Mouse (Mus musculus) liver, embryonic 12.5 days (tissue): ENCODE results near the gene Angpt4. TPM values are rescaled to one million over a fixed set of nuclear protein-coding genes. Genes with fewer than 3 reads are reported as not detected.

Experiments
- ATAC-seq: fragments of 200-750 bp; cut with Nextera tagmentation; 2 replicates; pipeline ENCODE4 v1.8.0; 2017; ENCODE audit warnings: moderate number of reproducible peaks, mild to moderate bottlenecking, moderate library complexity
- H3K27ac ChIP-seq: fragments of 300-500 bp; sonication (generic); 2 replicates; pipeline ENCODE4 v1.5.1; 2016; ENCODE audit warnings: mild to moderate bottlenecking
- H3K27me3 ChIP-seq: fragments of 300-500 bp; sonication (generic); replicated peaks from 2 replicates; pipeline ENCODE4 v1.6.1; 2016; ENCODE audit warnings: mild to moderate bottlenecking, moderate library complexity
- H3K36me3 ChIP-seq: fragments of 300-500 bp; sonication (generic); 2 replicates; pipeline ENCODE4 v1.6.1; 2016; ENCODE audit warnings: mild to moderate bottlenecking, moderate library complexity
- H3K4me1 ChIP-seq: fragments of 300-500 bp; sonication (generic); 2 replicates; pipeline ENCODE4 v1.6.1; 2016
- H3K4me2 ChIP-seq: fragments of 300-500 bp; sonication (generic); 2 replicates; pipeline ENCODE4 v1.6.1; 2016; ENCODE audit warnings: mild to moderate bottlenecking, moderate library complexity
- H3K4me3 ChIP-seq: fragments of 300-500 bp; sonication (generic); 2 replicates; pipeline ENCODE4 v1.5.1; 2016; ENCODE audit warnings: mild to moderate bottlenecking, moderate library complexity
- H3K9ac ChIP-seq: fragments of 300-500 bp; sonication (generic); 2 replicates; pipeline ENCODE4 v1.6.1; 2016; ENCODE audit warnings: mild to moderate bottlenecking, moderate library complexity
- H3K9me3 ChIP-seq: fragments of 300-500 bp; sonication (generic); replicated peaks from 2 replicates; pipeline ENCODE4 v1.6.1; 2016; ENCODE audit warnings: mild to moderate bottlenecking, moderate library complexity
- WGBS: fragments of 180-500 bp; shearing (Covaris S2); methylation state at CpG from one replicate; pipeline ENCODE4 v1.1.7; 2016; ENCODE audit not compliant: insufficient replicate concordance; 5-methylcytosine and 5-hydroxymethylcytosine counted together
- polyA plus RNA-seq: library from polyadenylated mRNA; unstranded; fragments of >200 nt; fragmentation: Nextera tagmentation; extraction: Ambion mirVana; gene quantifications from 2 replicates; pipeline ENCODE4 v1.2.1, GENCODE M21; 2016

Angpt4 gene
- polyA plus RNA-seq, 1 experiment from 2014 or later: 0.05 TPM

DNA sequence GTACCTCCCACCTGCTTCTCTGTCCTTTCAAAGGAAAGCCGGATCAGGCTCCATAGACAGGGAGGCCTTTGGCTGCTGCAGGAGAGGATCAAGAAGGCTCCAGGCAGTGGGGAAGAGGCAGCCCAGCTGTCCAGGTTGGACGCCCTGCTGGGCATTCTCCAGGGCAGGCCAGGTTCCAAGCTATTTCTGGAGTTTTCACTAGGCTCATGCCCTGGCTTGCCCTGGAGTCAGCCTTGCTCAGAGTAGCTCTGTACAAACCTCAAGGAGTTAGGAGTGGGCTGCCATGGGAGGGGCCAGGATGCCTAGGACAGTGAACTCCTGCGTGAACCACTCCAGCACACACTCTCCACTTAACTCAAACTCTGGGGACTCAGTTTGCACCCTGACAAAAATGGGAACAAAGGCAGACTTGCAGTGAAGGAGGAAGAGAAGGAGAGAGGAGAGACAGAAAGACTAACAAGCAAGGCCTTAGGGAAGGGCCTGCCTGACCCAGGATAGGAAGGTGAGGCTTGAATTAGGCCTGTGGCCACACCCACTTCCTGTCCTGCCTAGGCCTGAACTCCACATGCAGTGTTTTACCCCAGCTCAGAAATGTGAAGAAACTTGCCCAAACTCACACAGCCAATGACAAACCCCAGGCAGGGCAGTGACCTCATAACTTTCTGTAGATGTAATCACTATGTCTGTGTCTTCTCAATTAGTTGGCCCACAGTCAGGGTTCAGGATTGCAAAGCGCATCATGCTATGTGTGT is 66.9 kb downstream of the Angpt4 start:
- Histone ChIP-seq H3K36me3 (peaks cover 15% of the 10 kb centered on the region), H3K9ac (no peak overlapping the region), H3K9me3 (no peaks in the 10 kb centered on the region), H3K27me3 (peaks cover 39% of the 10 kb centered on the region), H3K27ac (peak overlapping the region; percentile 21; the same call in 1 of the 2 replicates), H3K4me2 (peak overlapping the region; percentile 79), H3K4me1 (peaks cover 68% of the 10 kb centered on the region), H3K4me3 (no peak overlapping the region)
- no peak for ATAC-seq
- WGBS: 79% methylated on average over 4 of the region's 4 CpGs

DNA sequence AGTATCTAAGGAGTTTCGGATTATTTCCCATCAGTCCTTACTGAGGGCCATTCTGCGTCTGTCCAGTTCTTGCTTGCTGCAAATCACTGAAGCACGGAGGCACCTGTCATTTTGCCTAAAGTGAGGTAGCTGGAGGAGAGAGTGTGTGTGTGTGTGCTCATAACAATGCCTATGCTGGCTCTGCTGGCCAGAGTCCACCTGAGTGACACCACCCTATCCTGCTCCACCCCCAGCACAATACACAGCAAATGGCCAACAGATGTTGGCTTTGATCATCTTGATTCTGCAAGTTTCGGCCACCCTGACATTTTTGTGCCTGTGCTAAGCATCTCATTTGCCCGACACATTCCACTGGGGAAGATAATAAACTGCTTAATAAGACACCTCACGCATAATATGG is 67.5 kb downstream of the Angpt4 start:
- Histone ChIP-seq H3K4me2 (peak overlapping the region; percentile 79), H3K27ac (peak overlapping the region; percentile 21; the same call in 1 of the 2 replicates), H3K27me3 (peaks cover 32% of the 10 kb centered on the region), H3K4me1 (peaks cover 62% of the 10 kb centered on the region), H3K4me3 (peak overlapping the region; percentile 85), H3K9ac (no peak overlapping the region), H3K36me3 (peaks cover 15% of the 10 kb centered on the region), H3K9me3 (no peaks in the 10 kb centered on the region)
- 73% methylated on average over 6 of the region's 6 CpGs for WGBS
- no peak for ATAC-seq

DNA sequence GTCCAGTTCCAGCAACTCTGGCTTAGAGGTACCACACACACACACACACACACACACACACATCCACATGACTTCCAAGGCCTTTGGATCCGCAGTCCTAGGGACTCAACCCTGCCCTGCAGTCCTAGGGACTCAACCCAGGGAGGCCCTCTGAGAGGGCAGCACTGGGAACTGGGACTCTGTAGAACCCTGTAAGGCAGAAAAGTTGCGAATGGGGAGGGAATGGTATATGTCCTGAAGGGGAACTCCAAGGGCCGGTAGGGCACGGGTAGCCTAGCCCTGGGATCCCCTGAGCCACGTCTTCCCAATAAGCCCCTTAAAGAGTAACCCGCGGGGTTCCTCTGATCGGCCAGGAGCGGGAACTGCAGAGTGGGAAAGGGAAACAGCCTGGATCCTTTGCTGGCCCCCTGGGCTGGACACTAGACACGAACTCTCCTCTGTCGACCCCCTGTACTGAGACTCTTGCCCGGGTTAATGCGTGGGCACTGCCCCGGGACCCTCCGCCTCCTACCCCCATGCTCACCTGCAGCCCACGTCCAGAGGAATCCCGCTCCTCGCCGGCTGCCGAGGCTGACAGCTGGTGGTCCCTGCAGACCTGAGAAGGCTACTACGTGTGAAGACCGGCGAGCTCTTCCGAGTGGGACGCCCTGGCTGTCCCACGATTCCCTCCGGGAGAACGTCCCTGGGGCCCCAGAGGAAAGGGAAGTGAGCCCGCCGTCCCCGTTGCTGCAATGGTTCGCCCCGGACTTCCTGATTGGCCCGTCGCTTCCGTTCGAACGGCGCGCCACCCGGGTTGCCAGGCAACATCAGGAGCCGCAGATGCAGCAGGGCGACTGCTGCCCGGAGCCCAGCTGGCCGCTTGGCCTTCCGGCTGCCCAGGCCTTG is 68.7 kb downstream of the Angpt4 start, which contains the start of gene Fam110a:
TSS of gene Fam110a (minus strand) at position 750 of the 885 bp plus-strand sequence.
- peak; percentile 82 for ATAC-seq

DNA sequence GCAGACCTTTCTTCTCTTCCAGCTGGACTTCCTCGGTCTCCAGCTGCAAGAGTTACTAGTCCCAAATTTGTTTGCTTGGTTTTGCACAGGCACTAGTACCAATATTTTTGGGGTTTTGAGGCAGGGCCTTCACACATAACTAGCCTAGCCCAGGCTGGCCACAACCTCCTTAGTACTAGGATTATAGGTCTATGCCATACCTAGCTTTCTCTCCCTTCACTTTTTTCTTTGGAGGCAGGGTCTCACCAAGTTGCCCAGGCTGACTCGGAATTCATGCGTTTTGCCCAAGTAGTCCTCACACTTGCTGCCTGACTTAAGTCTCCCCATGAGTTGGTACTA is 69.3 kb downstream of the Angpt4 start:
- ATAC-seq: peak; percentile 20
- peaks cover 48% of the 10 kb centered on the region for H3K4me1 ChIP-seq
- no peaks in the 10 kb centered on the region for H3K9me3 ChIP-seq
- peak overlapping the region; percentile 87; the same call in 1 of the 2 replicates for H3K9ac ChIP-seq
- peak overlapping the region; percentile 8 for H3K27ac ChIP-seq
- 47% methylated on average over 3 of the region's 3 CpGs for WGBS
- peak overlapping the region; percentile 79 for H3K4me2 ChIP-seq
- peak overlapping the region; percentile 85 for H3K4me3 ChIP-seq
- peaks cover 15% of the 10 kb centered on the region for H3K36me3 ChIP-seq
- H3K27me3 ChIP-seq: peaks cover 24% of the 10 kb centered on the region; the same call in 1 of the 2 replicates

More for the DNA sequence above, 68.7 kb downstream of the Angpt4 start, which contains the start of gene Fam110a:
- H3K9ac ChIP-seq: peak within 1 kb of the TSS; percentile 87
- peaks cover 50% of the 10 kb centered on the region for H3K4me1 ChIP-seq
- 2% methylated on average over 46 of the region's 46 CpGs for WGBS
- peak within 1 kb of the TSS; percentile 79 for H3K4me2 ChIP-seq
- H3K27me3 ChIP-seq: peaks cover 27% of the 10 kb centered on the region
- peak within 1 kb of the TSS; percentile 85 for H3K4me3 ChIP-seq
- peaks cover 15% of the 10 kb centered on the region for H3K36me3 ChIP-seq
- peak within 1 kb of the TSS; percentile 67 for H3K27ac ChIP-seq
- no peaks in the 10 kb centered on the region for H3K9me3 ChIP-seq

DNA sequence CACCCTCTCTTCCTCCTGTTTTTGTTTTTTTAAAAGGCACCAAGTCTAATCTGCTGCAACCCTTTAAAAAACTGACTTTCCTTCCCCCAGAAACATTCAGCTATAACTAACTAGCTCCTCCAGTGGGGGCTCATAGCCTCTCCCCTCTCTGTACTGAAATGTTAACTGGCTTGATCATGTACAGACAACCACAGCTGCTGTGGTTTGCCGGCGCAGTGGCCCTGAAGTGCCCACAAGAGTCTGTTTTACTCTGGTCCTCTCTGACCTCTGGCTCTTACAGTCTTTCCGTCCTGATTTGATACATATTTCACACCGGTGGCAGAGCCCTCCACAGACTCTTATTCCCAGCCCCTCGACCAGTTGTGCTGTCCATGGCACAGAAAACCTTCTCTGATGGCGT is 70.3 kb downstream of the Angpt4 start:
- Histone ChIP-seq H3K4me2 (no peak overlapping the region), H3K4me1 (peaks cover 40% of the 10 kb centered on the region), H3K36me3 (peaks cover 13% of the 10 kb centered on the region), H3K27me3 (peaks cover 20% of the 10 kb centered on the region), H3K9me3 (no peaks in the 10 kb centered on the region), H3K9ac (no peak overlapping the region), H3K4me3 (no peak overlapping the region), H3K27ac (no peak overlapping the region)
- WGBS: 41% methylated on average over 6 of the region's 6 CpGs
- ATAC-seq: no peak

DNA sequence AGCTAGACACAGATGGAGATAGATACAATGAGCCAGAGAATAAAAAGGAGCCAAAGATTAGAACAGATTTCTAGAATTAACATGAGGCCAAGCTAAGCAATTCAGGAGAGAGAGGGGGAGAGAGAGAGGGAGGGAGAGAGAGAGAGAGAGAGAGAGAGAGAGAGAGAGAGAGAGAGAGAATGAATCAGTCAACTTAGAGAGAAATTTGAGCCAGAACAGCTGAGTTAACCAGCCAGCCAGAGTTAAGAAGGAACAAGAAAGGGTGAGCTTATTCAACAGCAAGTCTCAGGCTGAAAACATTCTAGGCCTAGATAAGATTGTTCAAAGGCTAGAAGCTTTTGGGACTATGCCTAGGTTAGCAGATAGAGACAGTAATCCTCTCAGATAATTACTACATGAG is 71.5 kb downstream of the Angpt4 start:
- no peak overlapping the region for H3K4me3 ChIP-seq
- H3K36me3 ChIP-seq: 0 out of 2 replicates have a peak, but pooled peaks cover 4% of the 10 kb centered on the region
- no peak overlapping the region for H3K4me2 ChIP-seq
- no peak overlapping the region for H3K9ac ChIP-seq
- no peak for ATAC-seq
- peaks cover 20% of the 10 kb centered on the region for H3K27me3 ChIP-seq
- no peaks in the 10 kb centered on the region for H3K9me3 ChIP-seq
- peaks cover 28% of the 10 kb centered on the region for H3K4me1 ChIP-seq
- H3K27ac ChIP-seq: no peak overlapping the region

DNA sequence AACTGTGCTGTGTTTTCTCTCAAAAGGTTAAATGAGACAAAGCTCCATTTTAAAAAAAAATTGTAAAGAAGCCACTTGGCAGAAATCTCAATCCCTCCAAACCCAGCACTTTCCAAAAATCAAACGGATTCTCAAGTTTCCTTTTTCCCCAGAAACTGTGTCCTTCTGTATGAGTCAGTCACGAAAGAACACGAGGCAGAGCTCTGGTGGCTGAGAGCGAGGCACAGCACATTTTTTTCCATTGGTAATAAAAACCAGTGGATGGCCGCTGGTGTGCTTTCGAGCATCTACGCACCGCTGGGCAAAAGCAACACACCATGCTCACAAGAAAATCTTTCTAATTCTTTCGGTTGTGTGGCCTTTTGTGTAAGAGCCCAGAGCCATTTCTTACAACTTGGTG is 73.0 kb downstream of the Angpt4 start:
- H3K36me3 ChIP-seq: no peaks in the 10 kb centered on the region
- no peak overlapping the region for H3K27ac ChIP-seq
- no peaks in the 10 kb centered on the region for H3K9me3 ChIP-seq
- H3K4me2 ChIP-seq: no peak overlapping the region
- no peak overlapping the region for H3K4me3 ChIP-seq
- H3K27me3 ChIP-seq: peaks cover 35% of the 10 kb centered on the region
- no peak overlapping the region for H3K9ac ChIP-seq
- 65% methylated on average over 9 of the region's 9 CpGs for WGBS
- H3K4me1 ChIP-seq: peaks cover 13% of the 10 kb centered on the region
- no peak for ATAC-seq

DNA sequence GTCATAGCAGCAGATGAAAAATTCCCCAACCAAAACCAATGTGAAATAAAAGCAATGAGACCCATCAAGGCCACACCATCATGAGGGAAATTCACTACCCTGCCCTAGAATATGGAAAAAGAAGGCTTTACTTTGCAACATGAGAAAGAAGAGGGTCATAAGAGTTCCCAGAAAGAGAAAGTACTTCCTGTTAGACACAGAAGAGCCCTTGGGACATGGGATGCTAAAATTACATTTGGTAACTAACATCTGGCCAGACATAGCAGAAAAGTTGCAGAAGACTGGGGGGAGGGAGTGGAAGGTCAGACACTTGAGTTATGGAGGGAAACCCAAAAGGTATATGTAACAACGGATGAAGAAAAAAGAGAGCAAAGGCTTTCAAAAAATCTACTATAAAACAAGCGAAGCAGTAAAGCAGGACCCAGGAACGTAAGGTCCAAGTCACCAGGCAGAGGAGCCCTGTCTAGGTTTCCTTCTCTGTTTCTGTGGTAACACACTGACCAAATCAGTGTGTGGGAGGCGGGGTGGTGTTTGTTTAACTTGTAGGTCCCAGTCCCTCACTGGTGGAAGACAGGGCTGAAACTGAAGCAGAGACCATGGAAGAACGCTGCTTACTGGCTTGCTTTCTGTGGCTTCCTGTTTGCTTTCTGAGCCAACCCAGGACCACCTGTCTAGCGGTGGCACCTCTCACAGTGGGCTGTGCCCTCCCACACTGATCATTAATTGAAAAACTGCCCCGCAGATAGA is 74.6 kb downstream of the Angpt4 start:
- Histone ChIP-seq H3K9me3 (no peaks in the 10 kb centered on the region), H3K27me3 (peaks cover 40% of the 10 kb centered on the region), H3K4me1 (peaks cover 2% of the 10 kb centered on the region), H3K4me3 (no peak overlapping the region), H3K4me2 (no peak overlapping the region), H3K36me3 (no peaks in the 10 kb centered on the region), H3K27ac (no peak overlapping the region), H3K9ac (no peak overlapping the region)
- ATAC-seq: no peak
- WGBS: 43% methylated on average over 7 of the region's 7 CpGs

DNA sequence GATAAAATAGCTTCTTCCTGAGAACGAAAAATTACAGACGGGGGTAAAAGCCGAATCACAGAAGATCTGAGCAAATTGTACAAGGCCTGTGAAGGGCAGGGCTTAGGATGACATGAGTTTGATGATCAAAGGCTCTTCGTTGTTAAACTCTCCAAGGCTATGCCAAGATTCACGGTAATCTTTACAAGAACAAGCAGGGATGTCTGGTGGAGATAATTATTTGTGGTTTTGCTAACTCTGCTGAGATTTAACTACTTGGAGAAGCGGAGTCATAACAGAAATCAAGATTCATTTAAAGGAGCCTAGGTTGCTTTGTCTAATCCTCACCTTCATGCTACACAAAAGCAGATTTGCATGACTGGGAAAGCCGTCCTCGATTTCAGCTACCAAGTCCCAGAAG is 75.9 kb downstream of the Angpt4 start:
- no peaks in the 10 kb centered on the region for H3K36me3 ChIP-seq
- peaks cover 39% of the 10 kb centered on the region for H3K27me3 ChIP-seq
- no peak overlapping the region for H3K9ac ChIP-seq
- H3K27ac ChIP-seq: no peak overlapping the region
- ATAC-seq: no peak
- 55% methylated on average over 8 of the region's 8 CpGs for WGBS
- no peak overlapping the region for H3K4me2 ChIP-seq
- H3K4me1 ChIP-seq: no peaks in the 10 kb centered on the region; the same call in 1 of the 2 replicates
- H3K9me3 ChIP-seq: no peaks in the 10 kb centered on the region
- no peak overlapping the region for H3K4me3 ChIP-seq

DNA sequence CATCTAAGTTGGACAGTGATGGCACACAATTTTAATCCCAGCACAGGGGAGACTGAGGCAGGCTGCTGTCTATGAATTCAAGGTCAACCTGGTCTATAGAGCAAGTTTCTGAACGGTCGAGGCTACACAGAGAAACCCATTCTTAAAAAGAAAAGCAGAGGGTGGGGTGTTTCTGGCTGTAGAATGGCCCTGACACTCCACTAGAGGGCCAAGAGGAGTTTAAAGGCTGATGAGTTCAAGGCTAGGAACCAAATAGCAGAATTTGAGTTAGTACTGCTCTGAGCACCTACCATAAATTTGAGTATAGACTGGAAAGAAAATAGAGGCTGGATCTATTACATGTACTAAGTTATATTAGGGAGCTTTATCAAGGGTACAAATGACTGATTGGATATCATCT is 78.0 kb downstream of the Angpt4 start:
- 43% methylated on average over 2 of the region's 2 CpGs for WGBS
- no peaks in the 10 kb centered on the region for H3K9me3 ChIP-seq
- no peak overlapping the region for H3K4me2 ChIP-seq
- H3K27me3 ChIP-seq: peaks cover 55% of the 10 kb centered on the region
- H3K36me3 ChIP-seq: no peaks in the 10 kb centered on the region
- H3K27ac ChIP-seq: no peak overlapping the region
- no peak for ATAC-seq
- no peaks in the 10 kb centered on the region; the same call in 1 of the 2 replicates for H3K4me1 ChIP-seq
- H3K4me3 ChIP-seq: no peak overlapping the region
- no peak overlapping the region for H3K9ac ChIP-seq

DNA sequence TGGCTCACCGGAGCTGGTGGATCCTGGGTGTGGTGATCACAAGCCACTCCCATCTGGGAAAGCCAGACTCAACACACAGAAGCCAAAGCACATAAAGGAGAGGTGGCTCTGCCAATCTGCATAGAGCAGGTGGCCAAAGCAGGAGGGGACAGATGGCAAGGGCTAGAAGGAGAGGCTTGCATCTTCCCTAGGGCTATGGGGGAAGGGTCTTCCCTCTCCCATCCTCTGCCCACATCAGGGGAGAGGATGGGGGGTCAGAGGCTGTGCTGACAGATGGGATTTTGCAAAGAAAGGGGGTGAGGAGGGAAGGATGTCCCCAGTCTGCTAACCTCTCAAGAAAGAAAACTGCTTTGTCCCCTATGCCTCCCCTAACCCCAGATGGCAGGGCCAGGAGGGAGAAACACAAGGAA is 80.0 kb downstream of the Angpt4 start:
- no peak overlapping the region for H3K4me3 ChIP-seq
- H3K4me2 ChIP-seq: no peak overlapping the region
- no peaks in the 10 kb centered on the region for H3K36me3 ChIP-seq
- 37% methylated on average over 1 of the region's 1 CpGs for WGBS
- peaks cover 6% of the 10 kb centered on the region for H3K4me1 ChIP-seq
- no peak for ATAC-seq
- no peaks in the 10 kb centered on the region for H3K9me3 ChIP-seq
- H3K27ac ChIP-seq: no peak overlapping the region
- H3K9ac ChIP-seq: no peak overlapping the region
- H3K27me3 ChIP-seq: peaks cover 62% of the 10 kb centered on the region
